8 mouse cellular contexts compared by ENCODE assay signal in the genomic region with DNA sequence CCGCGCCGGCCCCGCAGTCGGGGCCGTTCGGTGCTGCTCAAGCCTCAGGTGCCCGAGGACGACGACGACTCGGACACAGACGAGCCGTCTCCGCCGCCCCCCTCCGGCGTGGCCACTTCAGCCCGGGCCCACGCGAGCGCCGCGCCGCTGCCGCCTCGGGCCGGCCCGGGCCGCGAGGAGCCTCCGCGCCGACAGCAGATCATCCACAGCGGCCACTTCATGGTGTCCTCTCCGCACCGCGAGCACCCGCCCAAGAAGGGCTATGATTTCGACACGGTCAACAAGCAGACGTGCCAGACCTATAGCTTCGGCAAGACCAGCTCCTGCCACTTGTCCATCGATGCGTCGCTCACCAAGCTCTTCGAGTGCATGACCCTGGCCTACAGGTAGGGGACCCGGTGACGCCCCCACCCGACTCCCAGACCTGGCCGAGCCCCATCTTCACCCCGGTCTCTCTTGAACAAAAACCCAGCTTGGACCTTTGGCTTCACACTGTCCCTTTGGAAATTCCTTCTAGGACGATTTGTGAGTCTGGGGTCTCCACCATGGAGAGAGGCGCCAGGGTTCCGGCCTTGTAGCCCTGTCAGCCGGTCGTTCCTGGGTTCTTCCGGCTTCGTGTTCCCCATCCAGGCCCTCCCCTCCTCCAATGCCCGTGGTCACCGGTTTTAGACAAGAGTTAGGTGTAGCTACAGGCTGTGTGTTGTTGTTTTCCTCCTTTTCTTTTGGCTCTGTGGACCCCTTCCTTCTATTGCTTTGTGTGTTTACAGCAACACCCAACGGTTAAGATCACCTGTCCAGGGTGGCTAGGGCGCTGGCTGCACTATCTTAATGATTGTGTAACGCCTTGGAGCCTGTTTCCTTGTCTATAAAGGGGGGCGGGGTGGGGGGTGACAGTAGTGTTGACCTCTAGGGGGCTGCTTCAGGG. TPM values are rescaled to one million over a fixed set of nuclear protein-coding genes. Genes with fewer than 3 reads are reported as not detected.
DNase-seq lines count a peak whose midpoint lies in the region; ATAC-seq and TF ChIP-seq lines count a peak whose summit lies in the region.

No protein-coding gene starts in this region.

- no peaks in the 10 kb centered on the region for H3K9me3 ChIP-seq in MEL (replicated peaks; ENCODE audit: insufficient read depth, low read length)
- H3K9me3 ChIP-seq in megakaryocyte, embryonic 14.5 days: no peaks in the 10 kb centered on the region
- no peaks in the 10 kb centered on the region for H3K9me3 ChIP-seq in stomach, postnatal 0 days (ENCODE audit: control insufficient read depth, low read length)

- no peak for TF ChIP-seq RAD21 in MEL (IDR thresholded peaks at IDR 0.05; ENCODE audit: low read depth, low read length)

- DNase-seq in kidney, adult 2 months: peak; percentile 25
- no peak for DNase-seq in kidney, adult 8-10 months
- DNase-seq in MEL (ENCODE audit: low read depth, low spot score): peak; percentile 56
- peak; percentile 56 for DNase-seq in stomach, postnatal 0 days (ENCODE audit: low spot score)
- no peak for DNase-seq in layer of hippocampus, adult 9-11 months

- no peaks in the 10 kb centered on the region for H3K27me3 ChIP-seq in kidney, adult 2 months (replicated peaks; ENCODE audit: control insufficient read depth, insufficient read depth, low read length)
- H3K27me3 ChIP-seq in MEL (ENCODE audit: control insufficient read depth in 1 of 2, insufficient read depth in 2 of 2, low read length in 2 of 2): no peaks in the 10 kb centered on the region
- H3K27me3 ChIP-seq in megakaryocyte, embryonic 14.5 days (replicated peaks): no peaks in the 10 kb centered on the region
- no peaks in the 10 kb centered on the region for H3K27me3 ChIP-seq in stomach, postnatal 0 days (ENCODE audit: control insufficient read depth, insufficient read depth, low read length)

- TF ChIP-seq POLR2A in kidney, adult 2 months (IDR thresholded peaks at IDR 0.05; ENCODE audit: low read depth, low read length): no peak
- no peak for TF ChIP-seq POLR2A in MEL (IDR thresholded peaks at IDR 0.05; ENCODE audit: control insufficient read depth in 1 of 2, insufficient read depth in 1 of 2, low read depth in 1 of 2, low read length in 2 of 2, poor library complexity in 1 of 2)

- 0 out of 4 replicates have a peak, but pooled peaks of 1 of the 2 experiments have one; percentile 7 for TF ChIP-seq EP300 in MEL (IDR thresholded peaks at IDR 0.05; ENCODE audit: low read depth in 1 of 2, low read length in 2 of 2)
- TF ChIP-seq EP300 in stomach, postnatal 0 days (optimal IDR thresholded peaks at IDR 0.05): no peak

- peak overlapping the region; percentile 65 for H3K4me2 ChIP-seq in stomach, postnatal 0 days (replicated peaks; ENCODE audit: low read depth)

- H3K4me1 ChIP-seq in kidney, adult 2 months (ENCODE audit: control insufficient read depth, insufficient read depth, low read length): peaks cover 25% of the 10 kb centered on the region
- peaks cover 3 to 26% of the 10 kb centered on the region in 2 experiments; a peak in 3 of 4 replicates for H3K4me1 ChIP-seq in MEL (ENCODE audit: control insufficient read depth in 1 of 2, insufficient read depth in 2 of 2, low read length in 2 of 2)
- H3K4me1 ChIP-seq in megakaryocyte, embryonic 14.5 days: peaks cover 61% of the 10 kb centered on the region
- H3K4me1 ChIP-seq in stomach, postnatal 0 days (replicated peaks; ENCODE audit: control insufficient read depth, insufficient read depth): 0 out of 2 replicates have a peak, but pooled peaks cover 2% of the 10 kb centered on the region

- ATAC-seq in erythroid progenitor cell, adult 5-6 weeks (replicated peaks; ENCODE audit: low FRiP score, poor library complexity, severe bottlenecking): peak; percentile 36; the same call in 1 of the 2 replicates
- peak; percentile 22 for ATAC-seq in inflammation-experienced regulatory T-cells, adult 6 months
- ATAC-seq in stomach, postnatal 0 days (ENCODE audit: low FRiP score, low TSS enrichment): peak; percentile 11

- no peaks in the 10 kb centered on the region for H3K36me3 ChIP-seq in kidney, adult 2 months (ENCODE audit: control insufficient read depth, insufficient read depth, low read length)
- peaks cover 0 to 27% of the 10 kb centered on the region in 2 experiments; a peak in 3 of 4 replicates for H3K36me3 ChIP-seq in MEL (ENCODE audit: control insufficient read depth in 1 of 2, insufficient read depth in 2 of 2, low read length in 2 of 2)
- peaks cover 3% of the 10 kb centered on the region for H3K36me3 ChIP-seq in megakaryocyte, embryonic 14.5 days (replicated peaks; ENCODE audit: low read length)
- no peaks in the 10 kb centered on the region for H3K36me3 ChIP-seq in stomach, postnatal 0 days (ENCODE audit: control insufficient read depth, insufficient read depth, low read length)

- under 1% methylated on average over 64 of the region's 65 CpGs for WGBS in kidney, adult 2 months
- WGBS in stomach, postnatal 0 days: under 1% methylated on average over 61 of the region's 65 CpGs

- peak overlapping the region; percentile 96 for H3K9ac ChIP-seq in MEL (ENCODE audit: control insufficient read depth, low read depth, low read length, poor library complexity, severe bottlenecking)
- H3K9ac ChIP-seq in stomach, postnatal 0 days (ENCODE audit: low read length): peak overlapping the region; percentile 95

- H3K27ac ChIP-seq in kidney, adult 2 months (ENCODE audit: insufficient read depth, low read depth, low read length): peak overlapping the region; percentile 18
- H3K27ac ChIP-seq in MEL (ENCODE audit: control insufficient read depth, low read depth, low read length): peak overlapping the region; percentile 36
- H3K27ac ChIP-seq in stomach, postnatal 0 days (replicated peaks): peak overlapping the region; percentile 91

- peaks cover 40% of the 10 kb centered on the region for H3K79me2 ChIP-seq in MEL (ENCODE audit: control insufficient read depth, insufficient read depth, low read length, poor library complexity)

- no peak for TF ChIP-seq CTCF in kidney, adult 2 months (conservative IDR thresholded peaks at IDR 0.05; ENCODE audit: insufficient read depth, insufficient read length, low read depth, low read length)
- 0 out of 6 replicates have a peak, but pooled peaks of 1 of the 3 experiments have one; percentile 4 for TF ChIP-seq CTCF in MEL (IDR thresholded peaks at IDR 0.05 in 2 of 3, conservative IDR thresholded peaks at IDR 0.05 in 1 of 3; ENCODE audit: control insufficient read depth in 1 of 3, insufficient read depth in 1 of 3, low read depth in 2 of 3, low read length in 3 of 3, poor library complexity in 1 of 3, severe bottlenecking in 1 of 3)
- no peak for TF ChIP-seq CTCF in stomach, postnatal 0 days (IDR thresholded peaks at IDR 0.05; ENCODE audit: low read depth)

- peak overlapping the region; percentile 95 for H3K4me3 ChIP-seq in kidney, adult 2 months (ENCODE audit: insufficient read depth, low read depth, low read length)
- peak overlapping the region; percentile 88 to 97 for H3K4me3 ChIP-seq in MEL (ENCODE audit: control insufficient read depth in 1 of 2, insufficient read depth in 1 of 2, low read depth in 2 of 2, low read length in 2 of 2)
- H3K4me3 ChIP-seq in megakaryocyte, embryonic 14.5 days (replicated peaks): peak overlapping the region; percentile 99
- peak overlapping the region; percentile 99 for H3K4me3 ChIP-seq in stomach, postnatal 0 days (ENCODE audit: low read depth, low read length)

TF ChIP-seq in MEL, 35 proteins besides CTCF, POLR2A, EP300 and RAD21 (continues in another document):
- TF ChIP-seq MYB (IDR thresholded peaks at IDR 0.05; ENCODE audit: low read depth, low read length) (no peak; the same call in 1 of the 2 replicates), MXI1 (IDR thresholded peaks at IDR 0.05; ENCODE audit: low read depth, low read length) (peak; percentile 18; the same call in 1 of the 2 replicates), SIN3A (IDR thresholded peaks at IDR 0.05; ENCODE audit: low read length) (peak; percentile 68; the same call in 1 of the 2 replicates), POLR2AphosphoS2 (IDR thresholded peaks at IDR 0.05; ENCODE audit: low read length) (no peak), NELFE (IDR thresholded peaks at IDR 0.05; ENCODE audit: low read depth, low read length) (no peak), RCOR1 (IDR thresholded peaks at IDR 0.05; ENCODE audit: low read depth, low read length) (no peak), ZNF384 (IDR thresholded peaks at IDR 0.05; ENCODE audit: low read depth, low read length) (no peak), UBTF (IDR thresholded peaks at IDR 0.05; ENCODE audit: borderline replicate concordance, insufficient read depth, low read depth, low read length) (no peak), ELF1 (IDR thresholded peaks at IDR 0.05; ENCODE audit: low read depth, low read length) (peak; percentile 63; the same call in 1 of the 2 replicates), ETS1 (IDR thresholded peaks at IDR 0.05; ENCODE audit: low read depth, low read length) (peak; percentile 29; the same call in 1 of the 2 replicates), ZC3H11A (IDR thresholded peaks at IDR 0.05; ENCODE audit: low read depth, low read length) (no peak)

RNA-seq across cellular contexts. Expression of gene Mlxip, which starts 0.6 kb away (rescaled TPM):
- polyA plus RNA-seq in kidney, adult 2 months (2012; rRNA removed): 20.4 TPM in 2 replicates
- 5.2 and 5.7 TPM in 2 replicates for total RNA-seq in MEL (2012; rRNA removed)
- 10 to 100 TPM in 1 of 2 experiments, not detected in 1; 21.9 TPM for polyA plus RNA-seq in MEL (2012; ENCODE audit: insufficient read depth in 1 of 2, insufficient read length in 2 of 2, low read depth in 1 of 2, low replicate concordance in 2 of 2, missing spikeins in 1 of 2)
- 11.3 and 13.3 TPM in 2 replicates for total RNA-seq in erythroid progenitor cell, adult 5-6 weeks (2015; ENCODE audit: low replicate concordance)
- 2.0 and 2.8 TPM in 2 replicates for total RNA-seq in erythroid progenitor cell, adult 5-6 weeks (2017; ENCODE audit: low replicate concordance)
- 10 to 100 TPM; 11.3 to 26.3 (median 18.1) TPM for polyA plus RNA-seq in inflammation-experienced regulatory T-cells, adult 6 months (2017; shearing (Covaris generic))
- polyA plus RNA-seq in megakaryocyte, embryonic 14.5 days (2012; ENCODE audit: insufficient read depth, low replicate concordance): 1.7 and 3.1 TPM in 2 replicates
- 10.5 and 13.2 TPM in 2 replicates for polyA plus RNA-seq in stomach, postnatal 0 days (2015; fragmentation: Nextera tagmentation; extraction: Ambion mirVana)

RNA-seq across cellular contexts. Expression of gene Bcl7a, which starts 51.6 kb away (rescaled TPM):
- 23.4 and 25.4 TPM in 2 replicates for polyA plus RNA-seq in kidney, adult 2 months (2012; rRNA removed)
- total RNA-seq in MEL (2012; rRNA removed): 3.1 and 3.5 TPM in 2 replicates
- 10 to 100 TPM in 1 of 2 experiments, not detected in 1; 11.0 TPM for polyA plus RNA-seq in MEL (2012; ENCODE audit: insufficient read depth in 1 of 2, insufficient read length in 2 of 2, low read depth in 1 of 2, low replicate concordance in 2 of 2, missing spikeins in 1 of 2)
- 15.1 and 18.0 TPM in 2 replicates for total RNA-seq in erythroid progenitor cell, adult 5-6 weeks (2015; ENCODE audit: low replicate concordance)
- 8.7 and 11.3 TPM in 2 replicates for total RNA-seq in erythroid progenitor cell, adult 5-6 weeks (2017; ENCODE audit: low replicate concordance)
- 10 to 100 TPM in 1 of 3 experiments, 1 to 10 TPM in 2; 3.4 to 13.1 (median 6.7) TPM for polyA plus RNA-seq in inflammation-experienced regulatory T-cells, adult 6 months (2017; shearing (Covaris generic))
- 13.0 and 23.7 TPM in 2 replicates for polyA plus RNA-seq in megakaryocyte, embryonic 14.5 days (2012; ENCODE audit: insufficient read depth, low replicate concordance)
- polyA plus RNA-seq in stomach, postnatal 0 days (2015; fragmentation: Nextera tagmentation; extraction: Ambion mirVana): 5.9 and 6.4 TPM in 2 replicates

Comparison
In these comparisons a context has a peak if more than half of its experiments do, and no peak if none do; other contexts are left out.
1. DNase-seq: peak in kidney, adult 2 months (single experiment), MEL (single experiment) and stomach, postnatal 0 days (single experiment); none in kidney, adult 8-10 months (0 of 2) and layer of hippocampus, adult 9-11 months (single experiment).
2. H3K27ac ChIP-seq: peak in every context shown above with its lines; median percentile 91 in stomach, postnatal 0 days; 36 in MEL; 18 in kidney, adult 2 months.
3. Peak in every context shown above with its lines, with median percentiles within 50 percentile points of each other: H3K4me3 ChIP-seq and ATAC-seq.